In the genomic region with DNA sequence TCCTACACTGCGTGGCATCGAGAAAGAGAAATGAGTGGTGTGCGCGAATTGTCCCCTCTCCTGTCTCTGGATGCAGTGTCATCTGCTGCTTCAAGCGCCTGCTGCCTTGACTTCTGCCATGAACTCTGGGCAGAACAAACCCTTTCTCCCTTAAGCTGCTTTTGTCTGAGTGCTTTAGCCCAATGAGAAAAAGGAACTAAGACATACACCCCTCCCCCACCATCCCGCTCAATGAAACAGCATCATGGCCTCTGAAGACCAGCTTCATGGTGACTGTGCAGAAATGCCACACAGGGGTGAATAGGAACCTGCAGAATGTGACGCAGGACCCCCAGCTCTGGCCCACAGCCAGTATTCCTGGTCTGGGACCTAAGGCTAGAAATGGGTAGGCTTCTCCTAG, we compare ENCODE assay signal across 19 mouse cellular contexts. TPM values are rescaled to one million over a fixed set of nuclear protein-coding genes. Genes with fewer than 3 reads are reported as not detected.
DNase-seq lines count a peak whose midpoint lies in the region; ATAC-seq and TF ChIP-seq lines count a peak whose summit lies in the region.
"Had no signal": no experiment of that assay in that cellular context is flagged by ENCODE, and none has a peak within 500 bp of the region (broad histone marks: within the 10 kb centered on the region; RNA-seq: fewer than 3 reads in every experiment).

No protein-coding gene starts in this region.

- no peak for TF ChIP-seq EP300 in MEL (IDR thresholded peaks at IDR 0.05; ENCODE audit: low read depth in 1 of 2, low read length in 2 of 2)
- TF ChIP-seq EP300 in heart, adult 2 months (IDR thresholded peaks at IDR 0.05; ENCODE audit: insufficient read depth, low read depth, low read length) = no peak

- TF ChIP-seq RAD21 in MEL (IDR thresholded peaks at IDR 0.05; ENCODE audit: low read depth, low read length) = no peak

- peaks cover 65% of the 10 kb centered on the region for H3K4me1 ChIP-seq in hindbrain, embryonic 10.5 days (replicated peaks)
- 0 out of 2 replicates have a peak, but pooled peaks cover 5% of the 10 kb centered on the region for H3K4me1 ChIP-seq in hindbrain, postnatal 0 days (ENCODE audit: insufficient read depth, low read length)
- H3K4me1 ChIP-seq in MEL (ENCODE audit: control insufficient read depth in 1 of 2, insufficient read depth in 2 of 2, low read length in 2 of 2) = peaks cover 2 to 5% of the 10 kb centered on the region in 2 experiments; a peak in 3 of 4 replicates
- peaks cover 21% of the 10 kb centered on the region for H3K4me1 ChIP-seq in forebrain, embryonic 14.5 days (ENCODE audit: control insufficient read depth, insufficient read depth, low read length)
- peaks cover 50% of the 10 kb centered on the region for H3K4me1 ChIP-seq in midbrain, embryonic 13.5 days (replicated peaks)
- H3K4me1 ChIP-seq in heart, adult 2 months (ENCODE audit: control insufficient read depth, insufficient read depth, low read length) = no peaks in the 10 kb centered on the region

- no peaks in the 10 kb centered on the region for H3K79me2 ChIP-seq in MEL (ENCODE audit: control insufficient read depth, insufficient read depth, low read length, poor library complexity)
- no peaks in the 10 kb centered on the region for H3K79me2 ChIP-seq in heart, adult 2 months (replicated peaks; ENCODE audit: control insufficient read depth, insufficient read depth, low read length)

- no peak for TF ChIP-seq POLR2A in MEL (IDR thresholded peaks at IDR 0.05; ENCODE audit: control insufficient read depth in 1 of 2, insufficient read depth in 1 of 2, low read depth in 1 of 2, low read length in 2 of 2, poor library complexity in 1 of 2)
- TF ChIP-seq POLR2A in heart, adult 2 months (IDR thresholded peaks at IDR 0.05; ENCODE audit: insufficient read depth, low read depth, low read length) = no peak

- H3K9me3 ChIP-seq in hindbrain, embryonic 10.5 days = no peaks in the 10 kb centered on the region
- H3K9me3 ChIP-seq in hindbrain, postnatal 0 days (ENCODE audit: low read length) = no peaks in the 10 kb centered on the region
- H3K9me3 ChIP-seq in MEL (replicated peaks; ENCODE audit: insufficient read depth, low read length) = no peaks in the 10 kb centered on the region
- no peaks in the 10 kb centered on the region for H3K9me3 ChIP-seq in forebrain, embryonic 14.5 days (replicated peaks; ENCODE audit: control insufficient read depth, low read length)
- H3K9me3 ChIP-seq in midbrain, embryonic 13.5 days = no peaks in the 10 kb centered on the region
- H3K9me3 ChIP-seq: neural tube, embryonic 12.5 days had no signal

- peaks cover 62% of the 10 kb centered on the region for H3K27me3 ChIP-seq in hindbrain, embryonic 10.5 days (ENCODE audit: insufficient read depth, poor library complexity, severe bottlenecking)
- H3K27me3 ChIP-seq in hindbrain, postnatal 0 days (ENCODE audit: insufficient read depth, low read length) = no peaks in the 10 kb centered on the region; the same call in 1 of the 2 replicates
- no peaks in the 10 kb centered on the region for H3K27me3 ChIP-seq in MEL (ENCODE audit: control insufficient read depth in 1 of 2, insufficient read depth in 2 of 2, low read length in 2 of 2)
- no peaks in the 10 kb centered on the region for H3K27me3 ChIP-seq in forebrain, embryonic 14.5 days (replicated peaks; ENCODE audit: control insufficient read depth, insufficient read depth, low read length)
- H3K27me3 ChIP-seq in midbrain, embryonic 13.5 days = peaks cover 31% of the 10 kb centered on the region
- no peaks in the 10 kb centered on the region for H3K27me3 ChIP-seq in heart, adult 2 months (ENCODE audit: control insufficient read depth, insufficient read depth, low read length)

- no peak overlapping the region for H3K9ac ChIP-seq in hindbrain, postnatal 0 days (replicated peaks; ENCODE audit: low read length)
- no peak overlapping the region for H3K9ac ChIP-seq in MEL (ENCODE audit: control insufficient read depth, low read depth, low read length, poor library complexity, severe bottlenecking)
- no peak overlapping the region for H3K9ac ChIP-seq in forebrain, embryonic 14.5 days (ENCODE audit: low read length)
- H3K9ac ChIP-seq in midbrain, embryonic 13.5 days (replicated peaks) = no peak overlapping the region
- no peak overlapping the region for H3K9ac ChIP-seq in heart, adult 2 months (ENCODE audit: low read depth, low read length)
- H3K9ac ChIP-seq: neural tube, embryonic 12.5 days had no signal

- no peaks in the 10 kb centered on the region for H3K36me3 ChIP-seq in hindbrain, embryonic 10.5 days
- H3K36me3 ChIP-seq in hindbrain, postnatal 0 days (ENCODE audit: insufficient read depth, low read length) = no peaks in the 10 kb centered on the region
- peaks cover 0 to 2% of the 10 kb centered on the region in 2 experiments; a peak in 1 of 4 replicates for H3K36me3 ChIP-seq in MEL (ENCODE audit: control insufficient read depth in 1 of 2, insufficient read depth in 2 of 2, low read length in 2 of 2)
- H3K36me3 ChIP-seq in forebrain, embryonic 14.5 days (ENCODE audit: control insufficient read depth, insufficient read depth, low read length) = no peaks in the 10 kb centered on the region
- no peaks in the 10 kb centered on the region for H3K36me3 ChIP-seq in midbrain, embryonic 13.5 days
- H3K36me3 ChIP-seq in heart, adult 2 months (ENCODE audit: control insufficient read depth, insufficient read depth, low read length) = no peaks in the 10 kb centered on the region
- H3K36me3 ChIP-seq: neural tube, embryonic 12.5 days had no signal

- no peak for TF ChIP-seq CTCF in hindbrain, postnatal 0 days (IDR thresholded peaks at IDR 0.05; ENCODE audit: low read depth)
- no peak for TF ChIP-seq CTCF in MEL (IDR thresholded peaks at IDR 0.05 in 2 of 3, conservative IDR thresholded peaks at IDR 0.05 in 1 of 3; ENCODE audit: control insufficient read depth in 1 of 3, insufficient read depth in 1 of 3, low read depth in 2 of 3, low read length in 3 of 3, poor library complexity in 1 of 3, severe bottlenecking in 1 of 3)
- TF ChIP-seq CTCF in heart, adult 2 months (IDR thresholded peaks at IDR 0.05) = no peak

- ATAC-seq in hindbrain, postnatal 0 days = no peak
- no peak for ATAC-seq in forebrain, embryonic 14.5 days
- no peak for ATAC-seq in midbrain, embryonic 13.5 days

- H3K4me2 ChIP-seq in hindbrain, postnatal 0 days (ENCODE audit: low read depth, low read length) = no peak overlapping the region
- H3K4me2 ChIP-seq in forebrain, embryonic 14.5 days (ENCODE audit: low read length) = no peak overlapping the region
- no peak overlapping the region for H3K4me2 ChIP-seq in midbrain, embryonic 13.5 days (replicated peaks)
- H3K4me2 ChIP-seq: liver, embryonic 11.5 days; neural tube, embryonic 12.5 days had no signal

- intact Hi-C loops in heart, adult 2 months (cut with DNase I) = no loop called here

- DNase-seq in hindbrain, embryonic 10.5 days (ENCODE audit: low spot score) = no peak
- DNase-seq in hindbrain, postnatal 0 days (ENCODE audit: low spot score) = no peak
- peak; percentile 52 for DNase-seq in MEL (ENCODE audit: low read depth, low spot score)
- DNase-seq in forebrain, embryonic 14.5 days (ENCODE audit: low spot score) = no peak
- no peak for DNase-seq in heart, adult 2 months
- no peak for DNase-seq in ovary, postnatal 10 days (ENCODE audit: low spot score)
- DNase-seq: adrenal gland, postnatal 10 days; cerebellum, adult 9-11 months; gastrocnemius, postnatal 36 days; kidney, postnatal 36 days; layer of hippocampus, adult 9-11 months; lung, adult 2 months; lung, postnatal 36 days; thymus, postnatal 25 days had no signal

- WGBS in hindbrain, embryonic 10.5 days = 86% methylated on average over 7 of the region's 7 CpGs
- 84% methylated on average over 7 of the region's 7 CpGs for WGBS in hindbrain, postnatal 0 days
- WGBS in forebrain, embryonic 14.5 days = 83% methylated on average over 7 of the region's 7 CpGs
- 72% methylated on average over 7 of the region's 7 CpGs for whole genome bisulfite sequencing in midbrain, embryonic 13.5 days
- 93% methylated on average over 7 of the region's 7 CpGs for WGBS in heart, adult 2 months

- no peak overlapping the region for H3K4me3 ChIP-seq in hindbrain, embryonic 10.5 days
- H3K4me3 ChIP-seq in hindbrain, postnatal 0 days (ENCODE audit: low read length) = no peak overlapping the region
- no peak overlapping the region for H3K4me3 ChIP-seq in MEL (ENCODE audit: control insufficient read depth in 1 of 2, insufficient read depth in 1 of 2, low read depth in 2 of 2, low read length in 2 of 2)
- no peak overlapping the region for H3K4me3 ChIP-seq in forebrain, embryonic 14.5 days (ENCODE audit: low read depth, low read length)
- no peak overlapping the region for H3K4me3 ChIP-seq in midbrain, embryonic 13.5 days (replicated peaks)
- no peak overlapping the region for H3K4me3 ChIP-seq in heart, adult 2 months
- H3K4me3 ChIP-seq: neural tube, embryonic 12.5 days had no signal

- H3K27ac ChIP-seq in hindbrain, embryonic 10.5 days = peak overlapping the region; percentile 66
- H3K27ac ChIP-seq in hindbrain, postnatal 0 days = no peak overlapping the region
- no peak overlapping the region for H3K27ac ChIP-seq in MEL (ENCODE audit: control insufficient read depth, low read depth, low read length)
- peak overlapping the region; percentile 70 for H3K27ac ChIP-seq in forebrain, embryonic 14.5 days (ENCODE audit: low read depth, low read length)
- H3K27ac ChIP-seq in midbrain, embryonic 13.5 days = peak overlapping the region; percentile 61
- no peak overlapping the region for H3K27ac ChIP-seq in heart, adult 2 months
- H3K27ac ChIP-seq: neural tube, embryonic 12.5 days had no signal

RNA-seq across cellular contexts. Expression of gene A530016L24Rik, which starts 19.9 kb away (rescaled TPM):
- polyA plus RNA-seq in hindbrain, embryonic 10.5 days (2016; fragmentation: Nextera tagmentation; extraction: Ambion mirVana) = not detected in 2 replicates
- total RNA-seq in hindbrain, postnatal 0 days (2014; rRNA removed) = not detected in 2 replicates
- 0.11 TPM in 1 of 2 replicates, not detected in the other for polyA plus RNA-seq in hindbrain, postnatal 0 days (2015; fragmentation: Nextera tagmentation; extraction: Ambion mirVana)
- total RNA-seq in MEL (2012; rRNA removed) = not detected in 2 replicates
- not detected for polyA plus RNA-seq in MEL (2012; ENCODE audit: insufficient read depth in 1 of 2, insufficient read length in 2 of 2, low read depth in 1 of 2, low replicate concordance in 2 of 2, missing spikeins in 1 of 2)
- polyA plus RNA-seq in forebrain, embryonic 14.5 days (2014; fragmentation: Nextera tagmentation; extraction: Ambion mirVana) = 0.09 and 0.12 TPM in 2 replicates
- polyA plus RNA-seq in midbrain, embryonic 13.5 days (2015; fragmentation: Nextera tagmentation; extraction: Ambion mirVana) = 0.09 and 0.15 TPM in 2 replicates
- total RNA-seq in heart, adult 2 months (2021) = 10 to 100 TPM; 34.7 to 38.6 TPM
- polyA plus RNA-seq in heart, adult 2 months (2012; rRNA removed) = 52.9 and 63.1 TPM in 2 replicates
- polyA plus RNA-seq: hindbrain, embryonic 11.5 days; limb, embryonic 11.5 days had no signal

RNA-seq across cellular contexts. Expression of gene Tmem179, which starts 47.2 kb away (rescaled TPM):
- 2.9 and 7.2 TPM in 2 replicates for polyA plus RNA-seq in hindbrain, embryonic 10.5 days (2016; fragmentation: Nextera tagmentation; extraction: Ambion mirVana)
- 134 and 141 TPM in 2 replicates for total RNA-seq in hindbrain, postnatal 0 days (2014; rRNA removed)
- polyA plus RNA-seq in hindbrain, postnatal 0 days (2015; fragmentation: Nextera tagmentation; extraction: Ambion mirVana) = 94.1 and 96.2 TPM in 2 replicates
- 0.08 TPM in 1 of 2 replicates, not detected in the other for total RNA-seq in MEL (2012; rRNA removed)
- under 1 TPM in 1 of 2 experiments, not detected in 1; 0.10 TPM for polyA plus RNA-seq in MEL (2012; ENCODE audit: insufficient read depth in 1 of 2, insufficient read length in 2 of 2, low read depth in 1 of 2, low replicate concordance in 2 of 2, missing spikeins in 1 of 2)
- 40.0 and 49.0 TPM in 2 replicates for polyA plus RNA-seq in forebrain, embryonic 14.5 days (2014; fragmentation: Nextera tagmentation; extraction: Ambion mirVana)
- 35.3 and 36.9 TPM in 2 replicates for polyA plus RNA-seq in midbrain, embryonic 13.5 days (2015; fragmentation: Nextera tagmentation; extraction: Ambion mirVana)
- not detected for total RNA-seq in heart, adult 2 months (2021)
- 0.44 and 0.62 TPM in 2 replicates for polyA plus RNA-seq in heart, adult 2 months (2012; rRNA removed)
- total RNA-seq: gastrocnemius, postnatal 36 days had no signal

Comparison
In these comparisons a context has a peak if more than half of its experiments do, and no peak if none do; other contexts are left out.
1. H3K27ac ChIP-seq: peak in hindbrain, embryonic 10.5 days (single experiment), forebrain, embryonic 14.5 days (single experiment) and midbrain, embryonic 13.5 days (single experiment); none in hindbrain, postnatal 0 days (single experiment), MEL (single experiment) and heart, adult 2 months (single experiment).
2. RNA of gene A530016L24Rik, which starts 19.9 kb away (polyA plus RNA-seq): 52.9 to 63.1 TPM in heart, adult 2 months; 0.09 to 0.15 TPM in midbrain, embryonic 13.5 days, 0.11 TPM in hindbrain, postnatal 0 days, 0.09 to 0.12 TPM in forebrain, embryonic 14.5 days, not detected in hindbrain, embryonic 10.5 days and not detected in MEL; every median in the first group is over 10 times any median in the second.